Mouse (Mus musculus) right cerebral cortex, postnatal 25 days (tissue): ENCODE results near the gene Sema3e.

ENCODE experiments used
- DNase-seq: peaks from one replicate; pipeline ENCODE4 v3.0.0; 2022

Sema3e gene

DNA sequence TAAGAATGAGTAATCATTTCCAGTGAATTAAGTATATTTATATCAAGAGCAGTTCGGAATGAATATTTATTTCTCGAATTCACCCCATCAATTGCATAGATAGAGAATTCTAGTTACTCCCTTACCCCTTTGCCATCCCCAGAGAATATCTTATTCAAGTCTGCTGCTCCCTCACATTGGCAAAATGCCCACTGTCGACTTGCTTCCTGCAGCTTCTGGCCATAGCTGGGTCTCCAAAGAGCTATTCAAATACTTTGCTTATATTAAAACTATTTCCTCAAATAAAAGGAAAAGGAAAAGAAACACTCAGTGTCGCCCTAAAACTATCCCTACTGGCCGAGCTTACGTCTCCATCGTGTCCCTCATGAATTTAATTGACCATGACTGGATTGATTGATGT is 191.1 kb downstream of the Sema3e start:
- DNase-seq = no peak

DNA sequence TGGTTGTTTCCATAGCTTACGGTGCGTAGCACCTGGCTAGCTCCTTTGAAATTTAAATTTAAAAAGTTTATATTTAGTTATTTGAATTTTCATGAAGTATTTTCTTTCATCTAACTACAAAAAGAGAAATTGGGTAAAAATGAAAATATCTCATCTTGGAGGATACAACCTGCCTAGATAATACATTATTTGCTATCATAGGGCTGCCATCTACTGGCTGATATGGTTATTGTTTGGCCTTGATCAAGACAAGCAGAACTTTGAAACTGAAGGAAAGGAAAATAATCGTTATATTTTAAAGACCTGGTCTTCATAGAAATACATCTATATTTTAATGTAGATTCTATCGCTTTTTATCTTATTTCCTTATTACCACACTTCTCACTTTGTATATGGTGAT is 193.6 kb downstream of the Sema3e start:
- no peak for DNase-seq

DNA sequence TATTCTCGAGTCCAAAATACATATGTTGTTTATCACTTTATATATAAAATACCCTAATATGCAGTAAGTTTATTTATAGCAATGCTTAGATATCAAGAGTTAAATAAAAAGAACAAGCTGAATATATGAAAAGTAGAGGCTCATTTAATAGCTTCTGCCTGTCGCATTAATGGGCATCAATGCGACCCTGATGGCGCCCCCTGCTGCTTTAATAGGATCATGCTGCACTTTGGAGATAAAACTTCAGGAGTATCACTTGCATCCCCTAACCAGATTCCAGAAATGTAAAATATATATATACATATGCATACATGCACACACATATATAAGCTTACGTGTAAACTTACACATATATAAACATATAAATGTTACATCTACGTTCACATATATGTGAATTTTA is 199.4 kb downstream of the Sema3e start:
- no peak for DNase-seq

DNA sequence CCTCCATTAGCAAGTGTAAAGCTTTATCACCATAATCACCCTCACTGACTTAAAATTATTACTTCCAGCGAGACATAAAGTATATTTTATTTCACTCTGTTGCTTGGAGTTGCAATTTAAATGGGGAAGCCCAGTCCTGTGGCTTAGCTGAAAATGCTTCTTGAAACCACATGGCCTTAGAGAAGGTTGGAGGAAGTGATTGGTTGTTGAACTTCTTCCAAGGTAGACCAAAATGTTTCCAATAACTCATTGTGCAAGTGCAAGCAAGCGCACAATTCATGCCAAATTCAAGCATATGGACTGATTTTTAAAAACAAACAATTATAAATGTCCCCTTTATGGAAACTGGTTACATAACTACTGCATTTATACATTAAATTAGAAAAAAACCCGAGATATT is 206.0 kb downstream of the Sema3e start:
- DNase-seq = no peak

DNA sequence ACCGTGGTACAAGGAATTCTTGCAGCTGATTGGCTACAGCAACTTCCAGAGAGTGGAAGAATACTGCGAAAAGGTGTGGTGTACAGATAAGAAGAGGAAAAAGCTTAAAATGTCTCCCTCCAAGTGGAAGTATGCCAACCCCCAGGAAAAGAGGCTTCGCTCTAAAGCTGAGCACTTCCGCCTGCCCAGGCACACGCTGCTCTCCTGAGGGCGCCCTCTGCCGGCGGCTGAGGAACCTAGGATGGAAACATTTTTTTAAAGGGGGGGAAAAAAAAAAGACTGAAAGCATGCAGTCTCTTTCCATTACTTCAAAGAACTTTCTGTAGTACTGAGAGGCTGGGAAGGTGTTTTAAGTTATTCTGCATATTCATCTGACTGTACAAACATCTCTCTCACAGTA is 227.5 kb downstream of the Sema3e start:
- DNase-seq = no peak

DNA sequence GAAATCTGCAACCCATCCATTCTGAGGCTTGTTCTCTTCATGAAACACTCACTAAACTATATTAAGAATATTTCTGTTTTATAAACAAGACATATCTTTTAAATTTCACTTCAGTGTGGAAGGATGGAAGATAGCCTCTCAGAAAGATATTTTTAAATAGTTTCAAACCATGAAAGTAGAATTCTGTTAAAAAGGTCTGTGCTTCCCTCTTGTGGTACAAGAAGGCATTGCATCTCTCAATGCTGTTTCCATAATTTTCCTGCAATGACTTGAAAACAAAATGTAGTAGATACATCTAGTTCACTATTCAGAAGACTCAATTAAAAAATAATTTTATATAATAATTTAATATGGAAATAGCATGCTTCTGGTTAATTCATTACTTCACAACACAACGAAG is 228.3 kb downstream of the Sema3e start:
- no peak for DNase-seq

DNA sequence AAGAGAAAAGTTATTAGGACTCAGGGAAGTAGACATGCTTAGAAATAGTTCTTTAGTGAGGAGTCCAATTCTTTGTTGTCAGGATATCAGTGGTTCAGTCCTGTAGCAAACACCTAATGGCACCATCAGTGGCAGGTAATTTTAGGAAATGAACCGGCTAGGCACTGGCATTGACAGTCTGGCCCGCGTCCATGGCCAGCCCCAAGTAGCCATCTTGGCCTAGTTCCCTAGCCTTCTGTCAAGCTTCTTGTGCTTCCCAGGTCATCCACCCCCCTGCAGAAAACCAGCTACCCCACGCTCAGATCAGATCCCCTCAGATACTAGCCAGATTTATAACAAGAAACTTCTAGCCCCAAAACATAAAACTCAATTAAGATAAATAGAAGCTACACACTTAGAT is 235.1 kb downstream of the Sema3e start:
- no peak for DNase-seq

DNA sequence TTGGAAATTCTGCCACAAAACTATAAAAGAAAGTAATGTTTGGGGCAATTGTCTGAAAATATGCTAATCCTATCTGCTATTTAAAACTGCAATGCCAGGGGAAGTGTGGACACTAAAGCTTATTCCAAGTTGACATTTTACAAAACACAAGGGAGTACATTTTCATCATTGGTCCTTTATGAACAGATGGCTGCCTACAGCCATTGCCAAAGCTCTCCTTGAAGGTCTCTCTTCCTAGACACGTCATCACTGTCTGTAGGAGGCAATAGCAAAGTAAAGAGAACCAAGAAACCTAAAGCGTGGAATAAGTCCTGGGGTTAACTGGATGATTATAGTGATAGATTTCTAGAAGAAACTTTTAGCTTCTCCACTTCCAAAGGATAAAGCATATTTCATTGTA is 242.3 kb downstream of the Sema3e start:
- DNase-seq = no peak
